Mouse (Mus musculus) hindbrain, embryonic 11.5 days (tissue): ENCODE results near the gene Tns3. TPM values are rescaled to one million over a fixed set of nuclear protein-coding genes. Genes with fewer than 3 reads are reported as not detected.
A peak's percentile ranks its signal among the peaks of the same experiment; 100 is the strongest.
"Not testable (repeated sequence)": the region's sequence is repeated elsewhere in the genome, so short reads cannot be mapped to it uniquely, and the experiment has no call there.

Source experiments
- ATAC-seq: fragments of 200-750 bp; cut with Nextera tagmentation; 2 replicates; pipeline ENCODE4 v1.8.0; 2017; ENCODE audit warnings: mild to moderate bottlenecking, moderate TSS enrichment, moderate library complexity; ENCODE audit not compliant: low FRiP score
- DNase-seq: peaks from one replicate; pipeline ENCODE4 v3.0.0-alpha.2; 2015; ENCODE audit warnings: low spot score
- H3K27ac ChIP-seq: fragments of 300-500 bp; sonication (generic); 2 replicates; pipeline ENCODE4 v1.5.1; 2014; ENCODE audit warnings: mild to moderate bottlenecking, low read depth, low read length
- H3K27me3 ChIP-seq: fragments of 300-500 bp; sonication (generic); 2 replicates; pipeline ENCODE4 v1.6.1; 2014; ENCODE audit warnings: mild to moderate bottlenecking, low read length, moderate library complexity, mixed read lengths; ENCODE audit not compliant: control insufficient read depth, insufficient read depth
- H3K36me3 ChIP-seq: fragments of 300-500 bp; sonication (generic); 2 replicates; pipeline ENCODE4 v1.6.1; 2014; ENCODE audit warnings: mild to moderate bottlenecking, low read length, moderate library complexity, mixed read lengths; ENCODE audit not compliant: control insufficient read depth, insufficient read depth
- H3K4me1 ChIP-seq: fragments of 300-500 bp; sonication (generic); replicated peaks from 2 replicates; pipeline ENCODE4 v1.6.1; 2014; ENCODE audit warnings: low read length, mixed read lengths; ENCODE audit not compliant: control insufficient read depth, insufficient read depth
- H3K4me2 ChIP-seq: fragments of 300-500 bp; sonication (generic); replicated peaks from 2 replicates; pipeline ENCODE4 v1.6.1; 2014; ENCODE audit warnings: mild to moderate bottlenecking, low read depth, low read length
- H3K4me3 ChIP-seq: fragments of 300-500 bp; sonication (generic); 2 replicates; pipeline ENCODE4 v1.5.1; 2014; ENCODE audit warnings: low read depth, low read length
- H3K9ac ChIP-seq: fragments of 300-500 bp; sonication (generic); 2 replicates; pipeline ENCODE4 v1.6.1; 2014; ENCODE audit warnings: low read depth, low read length
- H3K9me3 ChIP-seq: fragments of 300-500 bp; sonication (generic); 2 replicates; pipeline ENCODE4 v1.6.1; 2016; ENCODE audit warnings: low read length; ENCODE audit not compliant: control insufficient read depth
- WGBS: fragments of 180-500 bp; shearing (Covaris S2); extraction: QIAGEN DNeasy Blood & Tissue Kit; methylation state at CpG from one replicate; pipeline ENCODE4 v1.1.7; 2014; 5-methylcytosine and 5-hydroxymethylcytosine counted together
- polyA plus RNA-seq: library from polyadenylated mRNA; unstranded; fragments of >200 nt; fragmentation: Nextera tagmentation; extraction: Ambion mirVana; gene quantifications from 2 replicates; pipeline ENCODE4 v1.2.1, GENCODE M21; 2014

The Tns3 gene
- polyA plus RNA-seq, 1 experiment from 2014 or later, result 9.5 TPM

- H3K4me3 ChIP-seq, H3K27ac ChIP-seq, ATAC-seq, H3K9ac ChIP-seq, H3K36me3 ChIP-seq, H3K27me3 ChIP-seq, H3K4me1 ChIP-seq, DNase-seq, H3K9me3 ChIP-seq, H3K4me2 ChIP-seq: not testable (repeated sequence)
- 86% methylated on average over 3 of the region's 3 CpGs for WGBS
These were observed 131.6 kb downstream of the Tns3 start for GRCm38 (mm10) chr11:8532771-8533170.

DNA sequence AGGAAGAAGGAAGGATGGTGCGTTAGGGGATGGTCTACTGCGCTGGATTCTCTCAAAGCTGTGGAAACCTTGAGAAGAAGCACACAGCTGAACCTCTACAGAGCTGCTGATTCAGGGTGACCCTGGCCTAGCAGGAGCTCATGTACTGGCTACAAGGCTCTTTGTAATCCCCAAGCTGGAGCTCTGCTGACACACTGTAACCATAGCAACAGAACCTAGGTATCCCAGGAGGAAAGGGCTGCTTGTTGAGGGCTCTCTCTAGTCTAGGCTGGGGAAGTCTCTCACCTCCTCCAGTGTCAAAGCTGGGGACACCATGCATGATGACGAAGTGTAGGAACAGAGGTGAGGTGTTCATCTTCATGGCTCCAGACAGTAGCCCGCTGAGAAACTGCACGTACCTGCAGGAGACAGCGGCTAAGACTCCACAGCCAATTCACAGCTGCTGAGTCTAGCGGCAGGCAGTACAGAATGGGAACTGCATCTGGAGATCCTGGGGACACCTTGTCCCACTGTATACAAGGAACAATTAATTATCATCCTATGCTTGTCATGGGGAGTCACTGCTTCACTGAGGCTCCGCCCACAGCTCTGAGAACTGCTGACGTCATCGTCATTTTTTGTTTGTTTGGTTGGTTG is 132.1 kb downstream of the Tns3 start:
- H3K27me3 ChIP-seq, result no peaks in the 10 kb centered on the region
- H3K4me2 ChIP-seq, result no peak overlapping the region
- DNase-seq (no peak), ATAC-seq (peak; percentile 53)
- H3K9me3 ChIP-seq, result no peaks in the 10 kb centered on the region
- no peak overlapping the region for H3K4me3 ChIP-seq
- no peak overlapping the region for H3K27ac ChIP-seq
- H3K36me3 ChIP-seq, result no peaks in the 10 kb centered on the region
- H3K9ac ChIP-seq, result no peak overlapping the region
- 80% methylated on average over 10 of the region's 10 CpGs for WGBS
- no peaks in the 10 kb centered on the region for H3K4me1 ChIP-seq

GRCm38 (mm10) chr11:8530506-8530905 is 133.8 kb downstream of the Tns3 start:
- Histone ChIP-seq H3K4me3 (no peak overlapping the region), H3K9ac (no peak overlapping the region), H3K27ac (no peak overlapping the region), H3K4me2 (no peak overlapping the region), H3K36me3 (no peaks in the 10 kb centered on the region), H3K27me3 (no peaks in the 10 kb centered on the region), H3K4me1 (no peaks in the 10 kb centered on the region), H3K9me3 (no peaks in the 10 kb centered on the region)
- ATAC-seq (no peak), DNase-seq (no peak)
- 70% methylated on average over 4 of the region's 4 CpGs for WGBS

- H3K9ac ChIP-seq, result no peak overlapping the region
- no peaks in the 10 kb centered on the region for H3K4me1 ChIP-seq
- DNase-seq (no peak), ATAC-seq (no peak)
- no peak overlapping the region for H3K4me2 ChIP-seq
- H3K36me3 ChIP-seq, result no peaks in the 10 kb centered on the region
- H3K4me3 ChIP-seq, result no peak overlapping the region
- 95% methylated on average over 4 of the region's 4 CpGs for WGBS
- no peaks in the 10 kb centered on the region for H3K9me3 ChIP-seq
- H3K27ac ChIP-seq, result no peak overlapping the region
- no peaks in the 10 kb centered on the region for H3K27me3 ChIP-seq
These were observed 134.3 kb downstream of the Tns3 start for GRCm38 (mm10) chr11:8530036-8530435.

DNA sequence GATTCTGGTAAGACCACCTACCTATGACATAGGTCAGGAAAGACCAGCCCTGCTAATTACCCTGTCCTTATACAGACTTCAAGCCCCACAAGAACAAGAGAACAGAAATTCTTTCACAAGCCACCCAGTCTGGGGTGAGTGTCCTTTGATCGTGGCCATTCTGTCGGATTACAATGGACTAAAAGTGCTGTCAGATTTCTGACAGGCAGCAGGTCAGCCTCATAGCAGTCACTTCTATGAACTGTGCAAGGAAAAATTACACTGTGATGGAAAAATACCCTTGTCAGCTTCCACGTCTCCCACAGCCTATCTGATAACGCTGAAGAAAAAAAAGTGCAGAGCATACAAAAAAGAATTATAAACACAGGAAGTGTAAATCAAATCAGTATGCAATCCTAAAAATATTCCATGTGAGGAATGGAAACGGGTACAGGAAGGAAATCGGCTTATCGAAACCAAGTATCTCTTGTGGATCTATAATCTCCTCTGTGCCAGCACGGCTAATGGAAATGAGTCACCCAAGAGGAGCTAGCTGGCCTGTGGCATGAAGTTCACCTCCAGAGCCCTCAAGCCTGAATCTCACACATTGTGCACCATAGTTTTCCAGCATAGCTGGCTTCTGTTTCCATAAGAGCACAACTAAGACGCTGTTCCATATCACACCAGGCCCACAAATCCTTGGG is 138.7 kb downstream of the Tns3 start:
- no peaks in the 10 kb centered on the region for H3K27me3 ChIP-seq
- ATAC-seq (no peak), DNase-seq (no peak)
- H3K9me3 ChIP-seq, result no peaks in the 10 kb centered on the region
- H3K36me3 ChIP-seq, result no peaks in the 10 kb centered on the region
- H3K4me3 ChIP-seq, result no peak overlapping the region
- 74% methylated on average over 9 of the region's 9 CpGs for WGBS
- H3K27ac ChIP-seq, result no peak overlapping the region
- H3K4me1 ChIP-seq, result no peaks in the 10 kb centered on the region
- no peak overlapping the region for H3K9ac ChIP-seq
- no peak overlapping the region for H3K4me2 ChIP-seq

DNA sequence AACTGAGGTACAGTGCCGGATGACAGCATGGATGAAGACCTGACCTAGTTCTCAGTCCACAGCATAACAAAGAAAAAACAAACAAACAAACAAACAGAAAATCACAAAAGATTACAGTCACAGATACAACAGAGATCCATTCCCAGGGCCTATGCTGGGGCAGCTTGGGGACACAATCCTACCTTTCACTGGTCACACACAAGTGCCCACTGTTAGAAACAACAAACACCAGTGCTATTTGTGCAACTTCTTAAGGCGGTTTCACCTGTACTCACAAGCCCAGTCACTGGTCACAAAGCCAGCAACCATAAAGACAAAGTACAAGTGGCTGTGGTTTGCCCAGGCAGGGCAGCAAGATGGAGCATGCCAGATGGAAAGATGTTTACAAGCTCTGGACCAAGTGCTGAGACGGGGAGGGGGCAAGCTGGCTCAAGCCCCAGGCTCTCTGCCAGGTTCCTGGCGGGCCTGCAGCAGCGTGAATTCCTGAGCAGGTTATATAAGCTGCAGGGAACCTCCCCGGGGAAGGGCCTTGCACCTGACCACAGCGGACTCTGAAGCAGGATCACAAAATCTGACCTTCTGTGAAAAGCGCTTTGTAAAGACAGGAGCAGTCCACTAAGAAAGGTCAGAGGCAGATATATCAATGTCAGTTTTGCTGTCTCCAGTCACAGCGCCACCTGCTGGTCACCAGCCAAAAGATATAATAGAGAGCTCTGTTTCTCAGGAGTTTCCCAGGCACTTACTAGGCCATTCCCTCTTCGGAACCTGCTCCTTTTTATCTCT is 140.8 kb downstream of the Tns3 start:
- no peak overlapping the region for H3K4me2 ChIP-seq
- 41% methylated on average over 10 of the region's 10 CpGs for WGBS

DNA sequence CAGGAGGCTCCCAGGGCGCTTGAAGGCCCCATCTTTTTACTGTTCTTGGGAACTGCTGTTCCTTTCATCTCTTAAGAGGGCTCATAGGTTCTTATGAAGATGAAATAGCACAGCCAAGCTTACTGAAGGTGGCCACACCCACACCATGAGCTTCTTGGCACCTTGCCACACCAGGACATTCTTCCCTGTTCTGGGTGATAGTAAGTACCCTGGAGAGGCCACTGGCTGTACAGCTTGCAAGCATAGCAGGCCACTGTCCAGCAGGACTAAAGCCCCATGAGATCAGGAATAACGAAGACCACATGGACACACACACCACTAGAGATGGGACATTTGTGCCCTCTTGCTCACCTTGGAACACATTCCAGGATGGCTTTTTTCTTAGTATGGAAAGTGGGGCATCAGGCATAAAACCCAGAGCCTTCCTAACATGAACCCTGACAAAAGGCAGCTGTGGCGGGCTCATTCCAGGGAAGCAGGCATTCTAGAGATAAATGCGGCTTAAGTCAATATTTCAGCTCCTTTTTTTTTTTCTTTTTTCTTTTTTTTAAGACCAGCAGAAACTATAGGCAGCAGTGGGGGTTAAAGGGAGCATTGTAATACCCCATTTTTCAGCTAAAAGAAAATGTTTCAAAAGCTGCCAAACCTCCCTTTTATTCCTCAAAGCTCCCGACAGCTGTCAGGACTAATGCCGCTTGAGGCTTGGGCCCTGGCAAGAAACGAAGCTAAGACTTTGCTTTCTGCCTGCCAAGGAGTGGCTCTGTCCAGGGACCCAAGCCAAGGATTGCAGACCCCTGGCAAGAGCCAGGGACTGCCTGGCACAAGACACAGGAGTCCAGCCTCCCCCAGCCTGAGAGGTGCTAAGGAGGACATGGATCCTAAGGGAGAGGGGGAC is 150.7 kb downstream of the Tns3 start:
- WGBS, result 72% methylated on average over 7 of the region's 7 CpGs

More for the DNA sequence above, 140.8 kb downstream of the Tns3 start:
- ATAC-seq, result peak; percentile 73
- Histone ChIP-seq H3K4me1 (no peaks in the 10 kb centered on the region), H3K36me3 (no peaks in the 10 kb centered on the region), H3K27ac (no peak overlapping the region), H3K4me3 (no peak overlapping the region), H3K27me3 (no peaks in the 10 kb centered on the region), H3K9me3 (no peaks in the 10 kb centered on the region), H3K9ac (no peak overlapping the region)
- peak; percentile 86 for DNase-seq

DNA sequence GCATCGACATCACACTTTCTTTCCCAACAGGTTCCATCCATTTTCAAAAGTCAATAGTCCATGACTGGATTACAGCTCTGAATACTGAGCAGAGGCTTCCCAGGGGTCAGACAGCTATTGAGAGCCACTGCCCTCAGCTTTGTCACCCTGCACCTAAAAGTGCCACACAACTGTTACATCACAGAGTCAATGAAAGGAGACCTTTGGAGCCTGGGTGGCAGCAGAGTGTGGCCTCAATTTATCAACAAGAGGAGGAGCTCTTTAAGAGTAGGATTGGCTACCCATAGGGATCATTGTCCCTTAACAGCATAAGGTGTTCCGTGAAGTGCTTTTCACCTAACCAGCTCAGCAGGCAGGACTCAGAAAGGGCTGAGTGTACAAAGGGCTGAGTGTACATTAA is 154.0 kb downstream of the Tns3 start:
- WGBS, result 81% methylated on average over 2 of the region's 2 CpGs
- no peaks in the 10 kb centered on the region for H3K27me3 ChIP-seq
- no peak for DNase-seq

More for the DNA sequence above, 150.7 kb downstream of the Tns3 start:
- Histone ChIP-seq H3K9ac (no peak overlapping the region), H3K27ac (no peak overlapping the region), H3K4me3 (no peak overlapping the region), H3K4me2 (no peak overlapping the region), H3K36me3 (no peaks in the 10 kb centered on the region), H3K9me3 (no peaks in the 10 kb centered on the region), H3K4me1 (no peaks in the 10 kb centered on the region), H3K27me3 (no peaks in the 10 kb centered on the region)
- ATAC-seq, result no peak
- no peak for DNase-seq

More for the DNA sequence above, 154.0 kb downstream of the Tns3 start:
- Histone ChIP-seq H3K9me3 (no peaks in the 10 kb centered on the region), H3K9ac (no peak overlapping the region), H3K4me1 (no peaks in the 10 kb centered on the region), H3K36me3 (no peaks in the 10 kb centered on the region), H3K27ac (no peak overlapping the region), H3K4me3 (no peak overlapping the region), H3K4me2 (no peak overlapping the region)
- no peak for ATAC-seq
